Mouse (Mus musculus) limb, embryonic 15.5 days (tissue): ENCODE data around the gene Rem1. TPM values are rescaled to one million over a fixed set of nuclear protein-coding genes. Genes with fewer than 3 reads are reported as not detected.
A peak's percentile ranks its signal among the peaks of the same experiment; 100 is the strongest.

Experiments used
- ATAC-seq: fragments of 200-750 bp; cut with Nextera tagmentation; 2 replicates; pipeline ENCODE4 v1.8.0; 2017; ENCODE audit warnings: low read depth, moderate TSS enrichment; ENCODE audit not compliant: insufficient number of reproducible peaks, low FRiP score, low TSS enrichment
- H3K27ac ChIP-seq: fragments of 300-500 bp; sonication (generic); 2 replicates; pipeline ENCODE4 v1.5.1; 2015; ENCODE audit warnings: moderate library complexity, mild to moderate bottlenecking, inconsistent platforms
- H3K27me3 ChIP-seq: fragments of 300-500 bp; sonication (generic); 2 replicates; pipeline ENCODE4 v1.6.1; 2015; ENCODE audit warnings: inconsistent platforms
- H3K36me3 ChIP-seq: fragments of 300-500 bp; sonication (generic); 2 replicates; pipeline ENCODE4 v1.6.1; 2015; ENCODE audit warnings: inconsistent platforms
- H3K4me1 ChIP-seq: fragments of 300-500 bp; sonication (generic); 2 replicates; pipeline ENCODE4 v1.6.1; 2015; ENCODE audit warnings: inconsistent platforms
- H3K4me2 ChIP-seq: fragments of 300-500 bp; sonication (generic); 2 replicates; pipeline ENCODE4 v1.6.1; 2015; ENCODE audit warnings: mild to moderate bottlenecking, inconsistent platforms
- H3K4me3 ChIP-seq: fragments of 300-500 bp; sonication (generic); 2 replicates; pipeline ENCODE4 v1.5.1; 2015; ENCODE audit warnings: mild to moderate bottlenecking, inconsistent platforms
- H3K9ac ChIP-seq: fragments of 300-500 bp; sonication (generic); 2 replicates; pipeline ENCODE4 v1.6.1; 2015; ENCODE audit warnings: inconsistent platforms
- H3K9me3 ChIP-seq: fragments of 300-500 bp; sonication (generic); 2 replicates; pipeline ENCODE4 v1.6.1; 2016; ENCODE audit warnings: inconsistent platforms
- WGBS: fragments of 180-500 bp; shearing (Covaris S2); methylation state at CpG from one replicate; pipeline ENCODE4 v1.1.7; 2015; 5-methylcytosine and 5-hydroxymethylcytosine counted together
- polyA plus RNA-seq: library from polyadenylated mRNA; unstranded; fragments of >200 nt; fragmentation: Nextera tagmentation; extraction: Ambion mirVana; gene quantifications from 2 replicates; pipeline ENCODE4 v1.2.1, GENCODE M21; 2015

Gene Rem1
- polyA plus RNA-seq, 1 experiment from 2014 or later, result 5.2 TPM

GRCm38 (mm10) chr2:152612193-152612592 is 14.6 kb upstream of the Rem1 start:
- Histone ChIP-seq H3K4me3 (no peak overlapping the region), H3K4me1 (no peaks in the 10 kb centered on the region), H3K9me3 (no peaks in the 10 kb centered on the region), H3K27ac (no peak overlapping the region), H3K4me2 (no peak overlapping the region), H3K36me3 (no peaks in the 10 kb centered on the region), H3K27me3 (no peaks in the 10 kb centered on the region), H3K9ac (no peak overlapping the region)
- 33% methylated on average over 7 of the region's 8 CpGs for WGBS
- no peak for ATAC-seq

DNA sequence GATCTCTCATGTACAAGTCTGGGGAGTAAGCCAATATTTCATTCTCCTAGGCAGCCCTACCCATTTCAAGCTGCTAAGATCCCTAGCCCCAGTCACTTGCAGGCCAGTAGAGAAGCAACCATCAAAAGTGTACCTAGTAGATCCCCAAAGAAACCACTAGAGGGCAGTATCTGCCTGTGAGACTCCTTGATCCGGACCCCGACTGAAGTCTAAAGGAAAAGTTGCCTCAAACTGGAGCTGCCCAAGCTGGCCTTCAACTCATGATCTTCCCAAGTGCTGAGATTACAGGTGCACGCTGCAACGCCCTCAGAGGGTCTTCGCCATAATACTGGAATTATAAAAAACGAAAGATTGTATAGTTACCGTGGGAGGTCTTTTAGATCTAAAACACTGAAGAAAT is 11.2 kb upstream of the Rem1 start:
- H3K27me3 ChIP-seq, result no peaks in the 10 kb centered on the region
- H3K36me3 ChIP-seq, result no peaks in the 10 kb centered on the region
- WGBS, result 8% methylated on average over 7 of the region's 7 CpGs
- H3K4me1 ChIP-seq, result no peaks in the 10 kb centered on the region
- H3K9me3 ChIP-seq, result no peaks in the 10 kb centered on the region
- H3K27ac ChIP-seq, result no peak overlapping the region
- ATAC-seq, result no peak
- H3K9ac ChIP-seq, result no peak overlapping the region
- H3K4me2 ChIP-seq, result no peak overlapping the region
- no peak overlapping the region for H3K4me3 ChIP-seq

DNA sequence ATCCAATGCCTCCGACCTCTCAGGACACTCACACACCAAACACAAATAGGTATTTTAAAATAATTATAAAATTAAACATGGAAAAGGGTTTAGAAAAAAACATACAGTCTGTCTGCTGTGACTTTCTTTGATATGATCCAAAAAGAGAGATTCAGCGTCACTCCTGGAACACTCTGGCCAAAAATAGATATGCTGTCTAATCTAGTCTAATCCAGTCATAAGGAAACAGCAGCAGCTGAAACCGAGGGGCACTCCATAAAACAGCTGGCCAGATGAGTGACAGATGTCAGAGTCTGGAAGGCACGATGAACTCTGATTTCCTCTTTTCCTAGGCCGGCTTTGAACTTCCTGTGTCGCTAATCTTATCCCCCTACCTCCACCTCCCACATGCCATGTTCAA is 10.3 kb upstream of the Rem1 start:
- Histone ChIP-seq H3K4me2 (no peak overlapping the region), H3K27me3 (no peaks in the 10 kb centered on the region), H3K36me3 (no peaks in the 10 kb centered on the region), H3K4me1 (peaks cover 3% of the 10 kb centered on the region; the same call in 1 of the 2 replicates), H3K9me3 (no peaks in the 10 kb centered on the region), H3K9ac (no peak overlapping the region), H3K27ac (no peak overlapping the region), H3K4me3 (no peak overlapping the region)
- 69% methylated on average over 6 of the region's 6 CpGs for WGBS
- ATAC-seq, result no peak

DNA sequence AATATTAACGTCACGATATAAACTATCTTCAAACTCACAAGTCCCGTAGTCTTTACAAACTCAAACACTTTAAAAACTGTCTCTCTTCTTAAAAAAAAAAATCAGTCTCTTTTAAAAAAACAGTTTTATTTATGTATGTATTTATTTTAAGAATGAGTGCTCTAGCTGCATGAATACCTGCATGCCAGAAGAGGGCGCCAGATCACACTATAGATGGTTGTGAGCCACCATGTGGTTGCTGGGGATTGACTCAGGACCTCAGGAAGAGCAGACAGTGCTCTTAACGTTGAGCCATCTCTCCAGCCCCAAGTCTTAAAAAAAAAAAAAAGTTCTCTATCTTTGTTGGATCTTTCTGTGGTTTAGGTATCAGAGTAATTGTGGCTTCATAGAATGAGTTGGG is 9.4 kb upstream of the Rem1 start:
- H3K27me3 ChIP-seq, result no peaks in the 10 kb centered on the region
- peaks cover 3% of the 10 kb centered on the region; the same call in 1 of the 2 replicates for H3K4me1 ChIP-seq
- no peak overlapping the region for H3K4me2 ChIP-seq
- 54% methylated on average over 5 of the region's 5 CpGs for WGBS
- H3K36me3 ChIP-seq, result no peaks in the 10 kb centered on the region
- H3K27ac ChIP-seq, result no peak overlapping the region
- no peaks in the 10 kb centered on the region for H3K9me3 ChIP-seq
- no peak for ATAC-seq
- no peak overlapping the region for H3K4me3 ChIP-seq
- no peak overlapping the region for H3K9ac ChIP-seq

DNA sequence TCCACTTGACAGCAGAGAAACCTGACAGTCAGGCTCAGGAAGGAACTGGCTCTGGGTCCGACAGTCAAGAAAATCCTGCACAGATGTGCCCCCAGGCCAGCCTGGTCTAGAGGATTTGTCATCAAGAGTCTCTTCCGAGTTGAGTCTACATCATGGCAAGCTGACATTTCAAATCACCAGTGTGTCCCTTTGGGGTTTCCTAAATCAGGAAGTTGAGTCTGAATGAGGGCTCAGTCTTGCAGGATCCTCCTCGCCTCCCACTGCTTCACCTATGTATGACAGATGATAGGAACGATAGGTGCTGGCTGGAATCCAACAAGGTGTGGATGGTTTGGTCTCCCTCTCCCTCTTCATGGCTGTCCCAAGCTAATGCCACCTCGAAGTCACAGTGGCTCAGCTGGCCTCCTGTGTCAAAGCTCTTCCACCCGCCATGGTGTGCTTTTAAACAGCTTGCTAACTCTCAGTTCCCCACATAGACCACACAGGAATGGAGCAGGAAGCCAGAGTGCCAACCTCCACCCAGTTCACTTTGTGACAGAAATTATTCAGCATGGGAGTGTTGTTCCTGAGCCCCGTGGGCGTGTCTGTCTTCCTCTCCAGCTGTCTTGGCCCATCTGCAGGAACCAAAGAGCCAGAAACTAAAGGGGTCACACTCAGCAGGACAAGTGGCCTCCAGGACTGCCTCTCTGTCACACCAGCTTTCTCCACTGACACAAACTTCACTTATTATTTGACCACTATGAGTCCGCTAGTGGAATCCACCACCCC is 6.2 kb upstream of the Rem1 start:
- Histone ChIP-seq H3K9me3 (no peaks in the 10 kb centered on the region), H3K4me2 (no peak overlapping the region), H3K4me3 (no peak overlapping the region), H3K4me1 (peaks cover 3% of the 10 kb centered on the region; the same call in 1 of the 2 replicates), H3K9ac (no peak overlapping the region), H3K27ac (no peak overlapping the region), H3K36me3 (no peaks in the 10 kb centered on the region), H3K27me3 (peaks cover 5% of the 10 kb centered on the region)
- ATAC-seq, result no peak
- 58% methylated on average over 9 of the region's 9 CpGs for WGBS

- 76% methylated on average over 13 of the region's 13 CpGs for WGBS
- no peak overlapping the region for H3K4me2 ChIP-seq
- no peak for ATAC-seq
- H3K27me3 ChIP-seq, result peaks cover 21% of the 10 kb centered on the region
- no peaks in the 10 kb centered on the region for H3K9me3 ChIP-seq
- no peaks in the 10 kb centered on the region for H3K36me3 ChIP-seq
- H3K4me3 ChIP-seq, result no peak overlapping the region
- peaks cover 11% of the 10 kb centered on the region for H3K4me1 ChIP-seq
- no peak overlapping the region for H3K9ac ChIP-seq
- no peak overlapping the region for H3K27ac ChIP-seq
Measured at GRCm38 (mm10) chr2:152622151-152622550, 4.6 kb upstream of the Rem1 start.

GRCm38 (mm10) chr2:152622953-152623352 is 3.8 kb upstream of the Rem1 start, which contains the start of gene Defb25:
Gene Defb25 (minus strand): TSS chr2:152623053.
- H3K9ac ChIP-seq, result no peak within 1 kb of the TSS
- H3K9me3 ChIP-seq, result no peaks in the 10 kb centered on the region
- H3K27ac ChIP-seq, result no peak within 1 kb of the TSS
- 73% methylated on average over 7 of the region's 7 CpGs for WGBS
- no peaks in the 10 kb centered on the region for H3K36me3 ChIP-seq
- no peak within 1 kb of the TSS for H3K4me3 ChIP-seq
- peaks cover 29% of the 10 kb centered on the region for H3K27me3 ChIP-seq
- H3K4me1 ChIP-seq, result peaks cover 18% of the 10 kb centered on the region
- ATAC-seq, result no peak
- no peak within 1 kb of the TSS for H3K4me2 ChIP-seq

DNA sequence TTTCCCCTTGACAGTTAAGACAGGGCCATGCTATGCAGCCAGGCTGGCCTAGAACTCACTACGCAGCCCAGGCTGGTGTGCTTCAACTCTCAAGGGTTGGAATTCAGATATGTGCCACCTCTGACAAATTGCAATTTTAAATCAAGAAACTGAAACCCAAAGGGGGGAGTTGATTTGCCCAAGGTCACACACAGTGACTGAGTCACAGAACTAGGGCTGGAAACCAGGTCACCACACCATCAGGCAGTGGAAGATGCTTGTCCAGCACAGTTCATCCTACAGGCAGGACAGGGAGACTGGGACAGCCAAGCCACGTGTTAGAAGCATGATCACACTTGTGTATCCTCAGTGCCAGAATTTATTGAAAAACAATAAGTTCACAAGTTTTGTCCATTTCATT is 2.2 kb upstream of the Rem1 start:
- 80% methylated on average over 2 of the region's 2 CpGs for WGBS
- no peak for ATAC-seq
- H3K9me3 ChIP-seq, result no peaks in the 10 kb centered on the region
- no peak overlapping the region for H3K4me3 ChIP-seq
- peaks cover 20% of the 10 kb centered on the region for H3K4me1 ChIP-seq
- H3K36me3 ChIP-seq, result no peaks in the 10 kb centered on the region
- H3K9ac ChIP-seq, result no peak overlapping the region
- H3K4me2 ChIP-seq, result no peak overlapping the region
- no peak overlapping the region for H3K27ac ChIP-seq
- peaks cover 45% of the 10 kb centered on the region for H3K27me3 ChIP-seq

DNA sequence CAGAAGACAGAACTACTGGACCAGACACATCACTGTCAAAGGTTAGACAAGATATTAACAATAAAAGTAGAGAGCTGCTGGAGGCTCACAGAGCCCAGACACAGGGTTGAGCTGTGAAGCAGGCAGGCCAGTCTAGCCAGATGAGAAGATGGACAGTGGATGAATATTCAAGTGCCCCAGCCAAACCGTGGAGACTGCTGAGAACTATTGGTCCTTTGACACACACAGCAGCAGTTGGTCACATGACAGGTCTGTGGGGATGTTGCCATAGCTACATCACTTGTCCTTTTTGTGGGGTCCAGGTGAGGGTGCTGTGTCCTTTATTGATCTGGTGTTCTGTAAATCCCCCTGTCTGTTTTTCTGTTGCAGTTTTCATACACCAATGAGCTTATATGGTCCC is 1.5 kb upstream of the Rem1 start:
- Histone ChIP-seq H3K9me3 (no peaks in the 10 kb centered on the region), H3K27me3 (peaks cover 47% of the 10 kb centered on the region), H3K4me3 (no peak overlapping the region), H3K27ac (no peak overlapping the region), H3K9ac (no peak overlapping the region), H3K4me1 (peaks cover 20% of the 10 kb centered on the region), H3K36me3 (no peaks in the 10 kb centered on the region), H3K4me2 (no peak overlapping the region)
- ATAC-seq, result no peak
- WGBS, result 28% methylated on average over 1 of the region's 1 CpGs

GRCm38 (mm10) chr2:152628066-152628465 is 1.3 kb downstream of the Rem1 start:
- no peaks in the 10 kb centered on the region for H3K9me3 ChIP-seq
- no peak overlapping the region for H3K27ac ChIP-seq
- no peak for ATAC-seq
- no peak overlapping the region for H3K4me2 ChIP-seq
- peaks cover 50% of the 10 kb centered on the region for H3K27me3 ChIP-seq
- 46% methylated on average over 17 of the region's 17 CpGs for WGBS
- H3K4me3 ChIP-seq, result peak overlapping the region; percentile 2; the same call in 1 of the 2 replicates
- H3K9ac ChIP-seq, result no peak overlapping the region
- H3K4me1 ChIP-seq, result peaks cover 17% of the 10 kb centered on the region
- H3K36me3 ChIP-seq, result no peaks in the 10 kb centered on the region

DNA sequence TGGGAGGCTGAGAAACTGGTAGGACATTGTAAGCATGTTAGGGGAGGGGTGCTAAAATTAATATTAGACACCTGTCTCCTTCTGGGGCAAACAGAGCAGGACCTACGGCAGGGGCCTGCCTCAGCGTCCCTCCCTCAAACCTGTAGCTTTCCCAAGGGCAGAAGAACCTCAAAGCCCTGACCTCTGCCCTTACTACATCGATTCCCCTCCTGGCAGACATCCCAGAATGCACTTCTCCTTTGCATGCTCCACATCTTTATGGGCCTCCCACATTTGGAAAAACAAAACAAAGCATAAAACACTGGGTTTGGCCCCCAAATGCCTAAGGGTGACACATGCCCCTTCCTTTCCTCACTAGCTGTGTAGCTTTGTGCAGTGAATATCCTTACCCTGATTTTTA is 2.5 kb downstream of the Rem1 start:
- Histone ChIP-seq H3K9me3 (no peaks in the 10 kb centered on the region), H3K36me3 (no peaks in the 10 kb centered on the region), H3K27ac (no peak overlapping the region), H3K9ac (no peak overlapping the region), H3K4me1 (peaks cover 23% of the 10 kb centered on the region), H3K4me2 (no peak overlapping the region), H3K4me3 (no peak overlapping the region), H3K27me3 (peaks cover 55% of the 10 kb centered on the region)
- ATAC-seq, result no peak
- 52% methylated on average over 3 of the region's 3 CpGs for WGBS

GRCm38 (mm10) chr2:152629904-152630303 is 3.2 kb downstream of the Rem1 start:
- H3K9me3 ChIP-seq, result no peaks in the 10 kb centered on the region
- H3K4me1 ChIP-seq, result peaks cover 26% of the 10 kb centered on the region
- no peaks in the 10 kb centered on the region for H3K36me3 ChIP-seq
- no peak overlapping the region for H3K9ac ChIP-seq
- no peak overlapping the region for H3K4me2 ChIP-seq
- no peak for ATAC-seq
- no peak overlapping the region for H3K27ac ChIP-seq
- no peak overlapping the region for H3K4me3 ChIP-seq
- peaks cover 55% of the 10 kb centered on the region for H3K27me3 ChIP-seq
- WGBS, result 83% methylated on average over 6 of the region's 6 CpGs
